Mouse (Mus musculus) G1E (cell line): ENCODE measurements around the gene Rad9a.

Source experiments
- CTCF ChIP-seq: IDR thresholded peaks from 2 replicates; pipeline ENCODE4 v1.5.1; 2012; ENCODE audit warnings: low read depth, low read length, inconsistent platforms, mixed read lengths
- GATA1 ChIP-seq: IDR thresholded peaks from 2 replicates; pipeline ENCODE4 v1.6.1; 2012; ENCODE audit warnings: borderline replicate concordance, low read length, inconsistent platforms, mixed read lengths
- TAL1 ChIP-seq: conservative IDR thresholded peaks from 2 replicates; pipeline ENCODE4 v1.6.1; 2012; ENCODE audit warnings: low read depth, low read length, inconsistent platforms, mixed read lengths

- TF ChIP-seq CTCF (no peak), GATA1 (no peak), TAL1 (no peak)
Measured at GRCm38 (mm10) chr19:4222165-4222564, 20.7 kb upstream of the Rad9a start.
